Mouse (Mus musculus): ENCODE measurements at regions not wholly inside any gene's neighbourhood (a gene's known extent, or its start where the extent isn't known, plus 50 kb on each side); places are given as distances from the start of the nearest gene placed in this dataset.

- no peak for TF ChIP-seq CTCF (IDR thresholded peaks at IDR 0.05; ENCODE audit: extremely low read depth, insufficient read length, insufficient replicate concordance, low read depth, low read length)
- no peak for TF ChIP-seq POLR2A (IDR thresholded peaks at IDR 0.05; ENCODE audit: low read depth, low read length)
Observed at GRCm38 (mm10) chr1:152253906-152254305, 132.6 kb downstream of the Tsen15 start.

Data from small intestine, adult 2 months (tissue).